Mouse (Mus musculus) C2C12 (cell line): Measurements from ENCODE around the gene Cdh8.

ENCODE experiments used
- CEBPB ChIP-seq: IDR thresholded peaks from one replicate; pipeline ENCODE4 v1.6.1; 2011; ENCODE audit warnings: low read depth, mild to moderate bottlenecking, control low read depth, moderate library complexity
- CTCF ChIP-seq: IDR thresholded peaks from one replicate; pipeline ENCODE4 v1.5.1; 2011; ENCODE audit not compliant: control insufficient read depth, insufficient read depth, insufficient read length
- MAX ChIP-seq: IDR thresholded peaks from one replicate; pipeline ENCODE4 v1.6.1; 2011; ENCODE audit warnings: mild to moderate bottlenecking, control low read depth

DNA sequence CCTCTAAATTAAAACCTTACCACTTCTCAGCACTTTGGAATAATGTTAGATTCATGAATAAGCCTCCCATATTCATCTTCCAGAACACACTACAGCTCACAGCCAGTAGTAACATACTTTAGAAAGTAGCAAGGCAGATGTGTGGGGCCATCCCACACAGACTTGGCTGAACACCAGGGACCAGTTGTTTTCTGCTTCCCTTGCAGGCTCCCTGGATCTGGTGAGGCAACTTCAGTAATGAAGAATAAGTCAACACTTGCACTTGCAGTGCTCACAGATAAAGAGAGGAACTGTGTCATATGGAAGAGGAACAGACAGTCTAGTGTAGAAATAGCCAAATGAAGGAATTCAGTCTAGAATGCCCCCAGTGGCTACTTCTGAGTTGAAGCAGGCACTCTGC is 232.1 kb downstream of the Cdh8 start:
- TF ChIP-seq CTCF: no peak
- TF ChIP-seq MAX: no peak
- no peak for TF ChIP-seq CEBPB
